Mouse (Mus musculus) kidney, embryonic 15.5 days (tissue): ENCODE measurements around the gene Atp5s. TPM values are rescaled to one million over a fixed set of nuclear protein-coding genes. Genes with fewer than 3 reads are reported as not detected.
A peak's percentile ranks its signal among the peaks of the same experiment; 100 is the strongest.

Experiments used
- ATAC-seq: fragments of 200-750 bp; cut with Nextera tagmentation; replicated peaks from 2 replicates; pipeline ENCODE4 v1.8.0; 2017; ENCODE audit warnings: moderate TSS enrichment; ENCODE audit not compliant: low FRiP score
- H3K27ac ChIP-seq: fragments of 300-500 bp; sonication (generic); 2 replicates; pipeline ENCODE4 v1.5.1; 2015; ENCODE audit warnings: mild to moderate bottlenecking, inconsistent platforms
- H3K27me3 ChIP-seq: fragments of 300-500 bp; sonication (generic); 2 replicates; pipeline ENCODE4 v1.6.1; 2015; ENCODE audit warnings: inconsistent platforms
- H3K36me3 ChIP-seq: fragments of 300-500 bp; sonication (generic); 2 replicates; pipeline ENCODE4 v1.6.1; 2015; ENCODE audit warnings: inconsistent platforms
- H3K4me1 ChIP-seq: fragments of 300-500 bp; sonication (generic); 2 replicates; pipeline ENCODE4 v1.6.1; 2015; ENCODE audit warnings: inconsistent platforms
- H3K4me2 ChIP-seq: fragments of 300-500 bp; sonication (generic); 2 replicates; pipeline ENCODE4 v1.6.1; 2015; ENCODE audit warnings: moderate library complexity, mild to moderate bottlenecking, inconsistent platforms
- H3K4me3 ChIP-seq: fragments of 300-500 bp; sonication (generic); replicated peaks from 2 replicates; pipeline ENCODE4 v1.5.1; 2015; ENCODE audit warnings: mild to moderate bottlenecking, inconsistent platforms
- H3K9ac ChIP-seq: fragments of 300-500 bp; sonication (generic); 2 replicates; pipeline ENCODE4 v1.6.1; 2015; ENCODE audit warnings: mild to moderate bottlenecking, inconsistent platforms
- H3K9me3 ChIP-seq: fragments of 300-500 bp; sonication (generic); replicated peaks from 2 replicates; pipeline ENCODE4 v1.6.1; 2016; ENCODE audit warnings: inconsistent platforms
- WGBS: fragments of 180-500 bp; shearing (Covaris S2); methylation state at CpG from one replicate; pipeline ENCODE4 v1.1.7; 2015; ENCODE audit warnings: mixed read lengths; 5-methylcytosine and 5-hydroxymethylcytosine counted together
- polyA plus RNA-seq: library from polyadenylated mRNA; unstranded; fragments of >200 nt; fragmentation: Nextera tagmentation; extraction: Ambion mirVana; gene quantifications from 2 replicates; pipeline ENCODE4 v1.2.1, GENCODE M21; 2015

Gene Atp5s
- polyA plus RNA-seq, 1 experiment from 2014 or later: 30.7 TPM

GRCm38 (mm10) chr12:69741965-69742364 is 17.2 kb downstream of the Atp5s start:
- no peak for ATAC-seq
- 87% methylated on average over 5 of the region's 5 CpGs for WGBS
- H3K27ac ChIP-seq: no peak overlapping the region
- no peaks in the 10 kb centered on the region for H3K9me3 ChIP-seq
- no peak overlapping the region for H3K9ac ChIP-seq
- 0 out of 2 replicates have a peak, but pooled peaks cover 5% of the 10 kb centered on the region for H3K36me3 ChIP-seq
- H3K4me2 ChIP-seq: no peak overlapping the region
- H3K4me3 ChIP-seq: no peak overlapping the region
- no peaks in the 10 kb centered on the region for H3K4me1 ChIP-seq
- H3K27me3 ChIP-seq: no peaks in the 10 kb centered on the region

- Histone ChIP-seq H3K4me3 (no peak overlapping the region), H3K27me3 (no peaks in the 10 kb centered on the region), H3K9me3 (no peaks in the 10 kb centered on the region), H3K4me1 (no peaks in the 10 kb centered on the region), H3K36me3 (0 out of 2 replicates have a peak, but pooled peaks cover 9% of the 10 kb centered on the region), H3K9ac (no peak overlapping the region), H3K27ac (no peak overlapping the region), H3K4me2 (no peak overlapping the region)
- WGBS: 80% methylated on average over 5 of the region's 5 CpGs
- no peak for ATAC-seq
Measured at GRCm38 (mm10) chr12:69744138-69744537, 19.4 kb downstream of the Atp5s start.

- Histone ChIP-seq H3K36me3 (0 out of 2 replicates have a peak, but pooled peaks cover 9% of the 10 kb centered on the region), H3K9ac (no peak overlapping the region), H3K27me3 (no peaks in the 10 kb centered on the region), H3K4me1 (peaks cover 15% of the 10 kb centered on the region), H3K27ac (peak overlapping the region; percentile 79), H3K4me3 (no peak overlapping the region), H3K9me3 (no peaks in the 10 kb centered on the region), H3K4me2 (no peak overlapping the region)
- 19% methylated on average over 10 of the region's 10 CpGs for WGBS
- peak; percentile 67 for ATAC-seq
Measured at GRCm38 (mm10) chr12:69751864-69752341, 27.2 kb downstream of the Atp5s start.

- Histone ChIP-seq H3K4me1 (peaks cover 32% of the 10 kb centered on the region), H3K27ac (no peak overlapping the region), H3K36me3 (0 out of 2 replicates have a peak, but pooled peaks cover 8% of the 10 kb centered on the region), H3K4me2 (no peak overlapping the region), H3K9ac (no peak overlapping the region), H3K27me3 (no peaks in the 10 kb centered on the region), H3K4me3 (no peak overlapping the region), H3K9me3 (no peaks in the 10 kb centered on the region)
- 86% methylated on average over 5 of the region's 5 CpGs for WGBS
- ATAC-seq: no peak
Measured at GRCm38 (mm10) chr12:69753936-69754335, 29.2 kb downstream of the Atp5s start.

GRCm38 (mm10) chr12:69756015-69756414 is 31.3 kb downstream of the Atp5s start:
- Histone ChIP-seq H3K9ac (no peak overlapping the region), H3K27ac (no peak overlapping the region), H3K4me1 (peaks cover 50% of the 10 kb centered on the region), H3K36me3 (no peaks in the 10 kb centered on the region), H3K4me3 (no peak overlapping the region), H3K4me2 (no peak overlapping the region), H3K27me3 (no peaks in the 10 kb centered on the region), H3K9me3 (no peaks in the 10 kb centered on the region)
- no peak for ATAC-seq
- 88% methylated on average over 5 of the region's 5 CpGs for WGBS

- ATAC-seq: peak; percentile 92
- no peaks in the 10 kb centered on the region for H3K27me3 ChIP-seq
- H3K4me1 ChIP-seq: peaks cover 42% of the 10 kb centered on the region
- H3K36me3 ChIP-seq: no peaks in the 10 kb centered on the region
- no peak overlapping the region for H3K9ac ChIP-seq
- no peaks in the 10 kb centered on the region for H3K9me3 ChIP-seq
- H3K4me3 ChIP-seq: peak overlapping the region; percentile 30; the same call in 1 of the 2 replicates
- 8% methylated on average over 22 of the region's 22 CpGs for WGBS
- H3K27ac ChIP-seq: peak overlapping the region; percentile 90
- H3K4me2 ChIP-seq: peak overlapping the region; percentile 61
Measured at GRCm38 (mm10) chr12:69757418-69758141, 32.8 kb downstream of the Atp5s start.

GRCm38 (mm10) chr12:69758221-69759185 is 33.8 kb downstream of the Atp5s start:
- H3K9ac ChIP-seq: peak overlapping the region; percentile 23; the same call in 1 of the 2 replicates
- no peaks in the 10 kb centered on the region for H3K27me3 ChIP-seq
- H3K4me3 ChIP-seq: peak overlapping the region; percentile 30
- ATAC-seq: peak; percentile 58
- WGBS: 6% methylated on average over 22 of the region's 22 CpGs
- H3K36me3 ChIP-seq: no peaks in the 10 kb centered on the region
- H3K9me3 ChIP-seq: no peaks in the 10 kb centered on the region
- H3K4me2 ChIP-seq: peak overlapping the region; percentile 61
- peaks cover 42% of the 10 kb centered on the region for H3K4me1 ChIP-seq
- H3K27ac ChIP-seq: peak overlapping the region; percentile 90

- H3K4me2 ChIP-seq: peak overlapping the region; percentile 61
Measured at GRCm38 (mm10) chr12:69759267-69759885, 34.6 kb downstream of the Atp5s start.

GRCm38 (mm10) chr12:69760014-69760413 is 35.3 kb downstream of the Atp5s start:
- WGBS: 14% methylated on average over 6 of the region's 6 CpGs
- H3K27me3 ChIP-seq: no peaks in the 10 kb centered on the region
- no peak overlapping the region for H3K9ac ChIP-seq
- H3K36me3 ChIP-seq: no peaks in the 10 kb centered on the region
- peak overlapping the region; percentile 90 for H3K27ac ChIP-seq
- ATAC-seq: no peak
- no peaks in the 10 kb centered on the region for H3K9me3 ChIP-seq
- H3K4me1 ChIP-seq: peaks cover 42% of the 10 kb centered on the region
- no peak overlapping the region for H3K4me2 ChIP-seq
- H3K4me3 ChIP-seq: no peak overlapping the region

More at GRCm38 (mm10) chr12:69759267-69759885, 34.6 kb downstream of the Atp5s start:
- WGBS: 43% methylated on average over 7 of the region's 7 CpGs
- no peak overlapping the region for H3K9ac ChIP-seq
- H3K9me3 ChIP-seq: no peaks in the 10 kb centered on the region
- peak overlapping the region; percentile 90 for H3K27ac ChIP-seq
- no peaks in the 10 kb centered on the region for H3K36me3 ChIP-seq
- no peaks in the 10 kb centered on the region for H3K27me3 ChIP-seq
- no peak overlapping the region for H3K4me3 ChIP-seq
- ATAC-seq: peak; percentile 62; the same call in 1 of the 2 replicates
- H3K4me1 ChIP-seq: peaks cover 42% of the 10 kb centered on the region

- H3K9me3 ChIP-seq: no peaks in the 10 kb centered on the region
- peaks cover 48% of the 10 kb centered on the region for H3K4me1 ChIP-seq
- no peak for ATAC-seq
- peak overlapping the region; percentile 75 for H3K27ac ChIP-seq
- no peak overlapping the region for H3K4me2 ChIP-seq
- H3K9ac ChIP-seq: no peak overlapping the region
- H3K27me3 ChIP-seq: no peaks in the 10 kb centered on the region
- WGBS: 73% methylated on average over 20 of the region's 20 CpGs
- H3K4me3 ChIP-seq: no peak overlapping the region
- H3K36me3 ChIP-seq: no peaks in the 10 kb centered on the region
Measured at GRCm38 (mm10) chr12:69760743-69761406, 36.1 kb downstream of the Atp5s start.

- H3K4me3 ChIP-seq: no peak overlapping the region
- no peak overlapping the region for H3K9ac ChIP-seq
- no peaks in the 10 kb centered on the region for H3K36me3 ChIP-seq
- no peaks in the 10 kb centered on the region for H3K9me3 ChIP-seq
- WGBS: 75% methylated on average over 2 of the region's 2 CpGs
- no peak for ATAC-seq
- H3K4me2 ChIP-seq: no peak overlapping the region
- H3K27ac ChIP-seq: peak overlapping the region; percentile 75
- peaks cover 51% of the 10 kb centered on the region for H3K4me1 ChIP-seq
- no peaks in the 10 kb centered on the region for H3K27me3 ChIP-seq
Measured at GRCm38 (mm10) chr12:69761603-69762002, 36.9 kb downstream of the Atp5s start.
